Mouse (Mus musculus) neural tube, embryonic 15.5 days (tissue): ENCODE results near the gene Klhl3. TPM values are rescaled to one million over a fixed set of nuclear protein-coding genes. Genes with fewer than 3 reads are reported as not detected.

Source experiments
- ATAC-seq: fragments of 200-750 bp; cut with Nextera tagmentation; 2 replicates; pipeline ENCODE4 v1.8.0; 2017; ENCODE audit warnings: mild to moderate bottlenecking, moderate TSS enrichment, moderate library complexity; ENCODE audit not compliant: low FRiP score
- H3K27ac ChIP-seq: fragments of 300-500 bp; sonication (generic); replicated peaks from 2 replicates; pipeline ENCODE4 v1.5.1; 2015; ENCODE audit warnings: mild to moderate bottlenecking, inconsistent platforms
- H3K27me3 ChIP-seq: fragments of 300-500 bp; sonication (generic); replicated peaks from 2 replicates; pipeline ENCODE4 v1.6.1; 2015; ENCODE audit warnings: inconsistent platforms
- H3K36me3 ChIP-seq: fragments of 300-500 bp; sonication (generic); 2 replicates; pipeline ENCODE4 v1.6.1; 2015; ENCODE audit warnings: inconsistent platforms
- H3K4me1 ChIP-seq: fragments of 300-500 bp; sonication (generic); 2 replicates; pipeline ENCODE4 v1.6.1; 2015; ENCODE audit warnings: inconsistent platforms
- H3K4me2 ChIP-seq: fragments of 300-500 bp; sonication (generic); 2 replicates; pipeline ENCODE4 v1.6.1; 2015; ENCODE audit warnings: inconsistent platforms, mild to moderate bottlenecking, moderate library complexity
- H3K4me3 ChIP-seq: fragments of 300-500 bp; sonication (generic); replicated peaks from 2 replicates; pipeline ENCODE4 v1.5.1; 2015; ENCODE audit warnings: mild to moderate bottlenecking, inconsistent platforms
- H3K9ac ChIP-seq: fragments of 300-500 bp; sonication (generic); replicated peaks from 2 replicates; pipeline ENCODE4 v1.6.1; 2015; ENCODE audit warnings: mild to moderate bottlenecking, inconsistent platforms
- H3K9me3 ChIP-seq: fragments of 300-500 bp; sonication (generic); replicated peaks from 2 replicates; pipeline ENCODE4 v1.6.1; 2016; ENCODE audit warnings: inconsistent platforms
- WGBS: fragments of 180-500 bp; shearing (Covaris S2); methylation state at CpG from one replicate; pipeline ENCODE4 v1.1.7; 2015; ENCODE audit warnings: mixed read lengths; 5-methylcytosine and 5-hydroxymethylcytosine counted together
- microRNA counts: library from miRNA; unstranded; fragments of <30 nt; microRNA quantifications from one replicate; lab custom pipeline; 2016
- microRNA-seq: library from miRNA; unstranded; fragments of <30 nt; microRNA quantifications from one replicate; pipeline ENCODE4, GENCODE M21; 2017
- polyA plus RNA-seq: library from polyadenylated mRNA; unstranded; fragments of >200 nt; fragmentation: Nextera tagmentation; extraction: Ambion mirVana; gene quantifications from 2 replicates; pipeline ENCODE4 v1.2.1, GENCODE M21; 2015

Klhl3 gene
- polyA plus RNA-seq, 1 experiment from 2014 or later: 16.5 TPM

- ATAC-seq: peak; percentile 40; the same call in 1 of the 2 replicates
- Histone ChIP-seq H3K27ac (no peak overlapping the region), H3K4me2 (no peak overlapping the region), H3K4me3 (no peak overlapping the region), H3K27me3 (no peaks in the 10 kb centered on the region), H3K4me1 (peaks cover 40% of the 10 kb centered on the region), H3K9me3 (no peaks in the 10 kb centered on the region), H3K9ac (no peak overlapping the region), H3K36me3 (no peaks in the 10 kb centered on the region)
- WGBS: 48% methylated on average over 12 of the region's 12 CpGs
Observed at GRCm38 (mm10) chr13:57983330-57983729, 130.1 kb downstream of the Klhl3 start.

GRCm38 (mm10) chr13:57982904-57983303 is 130.5 kb downstream of the Klhl3 start:
- peak; percentile 36; the same call in 1 of the 2 replicates for ATAC-seq
- Histone ChIP-seq H3K27ac (no peak overlapping the region), H3K4me3 (no peak overlapping the region), H3K4me1 (peaks cover 40% of the 10 kb centered on the region), H3K27me3 (no peaks in the 10 kb centered on the region), H3K9me3 (no peaks in the 10 kb centered on the region), H3K36me3 (no peaks in the 10 kb centered on the region), H3K9ac (no peak overlapping the region), H3K4me2 (no peak overlapping the region)
- WGBS: 55% methylated on average over 10 of the region's 11 CpGs

GRCm38 (mm10) chr13:57980679-57981078 is 132.7 kb downstream of the Klhl3 start:
- no peak overlapping the region for H3K4me2 ChIP-seq
- H3K27me3 ChIP-seq: no peaks in the 10 kb centered on the region
- H3K9me3 ChIP-seq: no peaks in the 10 kb centered on the region
- H3K36me3 ChIP-seq: no peaks in the 10 kb centered on the region
- ATAC-seq: no peak
- no peak overlapping the region for H3K4me3 ChIP-seq
- WGBS: 36% methylated on average over 9 of the region's 9 CpGs
- peaks cover 40% of the 10 kb centered on the region for H3K4me1 ChIP-seq
- H3K27ac ChIP-seq: no peak overlapping the region
- H3K9ac ChIP-seq: no peak overlapping the region

DNA sequence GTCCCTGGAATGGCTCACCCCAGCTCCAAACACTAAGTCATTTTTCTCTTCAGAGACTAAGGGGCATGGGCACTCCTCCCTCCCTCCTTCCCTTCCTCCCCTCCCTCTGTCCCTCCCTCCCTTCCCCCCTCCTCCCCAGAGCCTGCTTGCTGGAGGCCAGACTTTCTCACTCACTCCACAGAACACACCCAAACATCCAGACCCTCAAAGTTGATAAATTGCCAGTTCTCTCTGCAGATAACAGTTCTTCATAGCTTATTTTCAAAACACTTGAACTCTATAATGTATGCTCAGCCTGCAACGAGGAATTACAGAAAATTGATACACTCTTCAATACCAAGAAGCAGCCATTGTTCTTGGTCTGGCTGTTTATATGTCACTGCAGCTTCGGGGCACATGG is 133.3 kb downstream of the Klhl3 start:
- 13% methylated on average over 2 of the region's 2 CpGs for WGBS
- H3K27me3 ChIP-seq: no peaks in the 10 kb centered on the region
- no peak overlapping the region for H3K9ac ChIP-seq
- no peaks in the 10 kb centered on the region for H3K36me3 ChIP-seq
- ATAC-seq: no peak
- no peaks in the 10 kb centered on the region for H3K9me3 ChIP-seq
- H3K4me1 ChIP-seq: peaks cover 39% of the 10 kb centered on the region
- no peak overlapping the region for H3K4me3 ChIP-seq
- no peak overlapping the region for H3K4me2 ChIP-seq
- H3K27ac ChIP-seq: no peak overlapping the region

GRCm38 (mm10) chr13:57978931-57979330 is 134.5 kb downstream of the Klhl3 start:
- Histone ChIP-seq H3K4me3 (no peak overlapping the region), H3K9me3 (no peaks in the 10 kb centered on the region), H3K4me2 (no peak overlapping the region), H3K9ac (no peak overlapping the region), H3K27me3 (no peaks in the 10 kb centered on the region), H3K4me1 (peaks cover 33% of the 10 kb centered on the region), H3K27ac (no peak overlapping the region), H3K36me3 (no peaks in the 10 kb centered on the region)
- no peak for ATAC-seq
- 24% methylated on average over 9 of the region's 9 CpGs for WGBS

- Histone ChIP-seq H3K36me3 (no peaks in the 10 kb centered on the region), H3K4me2 (no peak overlapping the region), H3K4me3 (no peak overlapping the region), H3K27ac (no peak overlapping the region), H3K9me3 (no peaks in the 10 kb centered on the region), H3K4me1 (peaks cover 23% of the 10 kb centered on the region), H3K27me3 (no peaks in the 10 kb centered on the region), H3K9ac (no peak overlapping the region)
- WGBS: 87% methylated on average over 6 of the region's 6 CpGs
- ATAC-seq: no peak
Observed at GRCm38 (mm10) chr13:57977721-57978120, 135.7 kb downstream of the Klhl3 start.

- H3K9me3 ChIP-seq: no peaks in the 10 kb centered on the region
- WGBS: 82% methylated on average over 6 of the region's 6 CpGs
- no peak overlapping the region for H3K4me2 ChIP-seq
- H3K4me1 ChIP-seq: no peaks in the 10 kb centered on the region
- no peak for ATAC-seq
- H3K9ac ChIP-seq: no peak overlapping the region
- H3K4me3 ChIP-seq: no peak overlapping the region
- no peak overlapping the region for H3K27ac ChIP-seq
- H3K27me3 ChIP-seq: no peaks in the 10 kb centered on the region
- no peaks in the 10 kb centered on the region for H3K36me3 ChIP-seq
Observed at GRCm38 (mm10) chr13:57965658-57966057, 147.7 kb downstream of the Klhl3 start.

- WGBS: 77% methylated on average over 2 of the region's 2 CpGs
- Histone ChIP-seq H3K4me1 (no peaks in the 10 kb centered on the region), H3K27ac (no peak overlapping the region), H3K4me2 (no peak overlapping the region), H3K27me3 (no peaks in the 10 kb centered on the region), H3K36me3 (no peaks in the 10 kb centered on the region), H3K9ac (no peak overlapping the region), H3K4me3 (no peak overlapping the region), H3K9me3 (no peaks in the 10 kb centered on the region)
- ATAC-seq: no peak
Observed at GRCm38 (mm10) chr13:57960254-57960653, 153.1 kb downstream of the Klhl3 start.

- ATAC-seq: no peak
- Histone ChIP-seq H3K27ac (no peak overlapping the region), H3K4me2 (no peak overlapping the region), H3K27me3 (no peaks in the 10 kb centered on the region), H3K9ac (no peak overlapping the region), H3K9me3 (no peaks in the 10 kb centered on the region), H3K4me1 (no peaks in the 10 kb centered on the region), H3K36me3 (no peaks in the 10 kb centered on the region), H3K4me3 (no peak overlapping the region)
- WGBS: 87% methylated on average over 5 of the region's 5 CpGs
Observed at GRCm38 (mm10) chr13:57959806-57960205, 153.6 kb downstream of the Klhl3 start.

MicroRNAs encoded within 50 kb of the gene (microRNA counts, 519-probe panel; counts per million panel counts)
- 1,077 counts per million, percentile 6 among the panel's probes with 10 or more counts for microRNA mmu-miR-874 (lab: Ali Mortazavi, UCI)

Small RNAs within 50 kb of the gene (microRNA-seq; reads per million reads assigned to microRNA genes)
- gene Mir874: 211 reads per million, percentile 64 among the genes with 10 or more reads in this experiment

Other genes starting within 250 kb of the Klhl3 start
- 103 and 111 TPM in 2 replicates for gene Spock1, start 205.3 kb downstream of the Klhl3 start, polyA plus RNA-seq
- gene Hnrnpa0, start 15.0 kb upstream of the Klhl3 start, polyA plus RNA-seq: 32.5 and 41.2 TPM in 2 replicates
- 64.6 TPM in 2 replicates for gene Idnk, start 44.1 kb upstream of the Klhl3 start, polyA plus RNA-seq
- 137 and 144 TPM in 2 replicates for gene Ubqln1, start 102.1 kb upstream of the Klhl3 start, polyA plus RNA-seq
- 24.2 and 37.1 TPM in 2 replicates for gene Gkap1, start 162.1 kb upstream of the Klhl3 start, polyA plus RNA-seq
- gene Kif27, start 245.5 kb upstream of the Klhl3 start, polyA plus RNA-seq: 1.3 and 2.0 TPM in 2 replicates